Mouse (Mus musculus) MEL (cell line): ENCODE results near the gene Eif3a. TPM values are rescaled to one million over a fixed set of nuclear protein-coding genes. Genes with fewer than 3 reads are reported as not detected.

ENCODE experiments used
- DNase-seq: peaks from one replicate; pipeline ENCODE4 v3.0.0; 2011; ENCODE audit warnings: low read depth, low spot score
- H3K27ac ChIP-seq: 2 replicates; pipeline ENCODE4 v1.5.1; 2012; ENCODE audit warnings: low read depth, mild to moderate bottlenecking, control low read depth, low read length, moderate library complexity; ENCODE audit not compliant: control insufficient read depth
- H3K27me3 ChIP-seq, 2 experiments: fragments of 150-350 bp in 1 of 2; sonication (generic) in 1 of 2; 2 replicates each; pipeline ENCODE4 v1.6.1; 2012; ENCODE audit warnings: low read length in 2 of 2, mild to moderate bottlenecking in 2 of 2, improper control_type of control experiment in 1 of 2, moderate library complexity in 1 of 2; ENCODE audit not compliant: insufficient read depth in 2 of 2, control insufficient read depth in 1 of 2
- H3K36me3 ChIP-seq, 2 experiments: 2 replicates each; pipeline ENCODE4 v1.6.1; 2012 to 2014; ENCODE audit warnings: low read length in 2 of 2, improper control_type of control experiment in 1 of 2, inconsistent platforms in 1 of 2, mild to moderate bottlenecking in 1 of 2; ENCODE audit not compliant: insufficient read depth in 2 of 2, control insufficient read depth in 1 of 2
- H3K4me1 ChIP-seq, 2 experiments: fragments of 150-350 bp in 1 of 2; sonication (generic) in 1 of 2; 2 replicates each; pipeline ENCODE4 v1.6.1; 2012; ENCODE audit warnings: low read length in 2 of 2, improper control_type of control experiment in 1 of 2, mild to moderate bottlenecking in 1 of 2; ENCODE audit not compliant: insufficient read depth in 2 of 2, control insufficient read depth in 1 of 2
- H3K4me3 ChIP-seq, 2 experiments: fragments of 150-350 bp in 1 of 2; sonication (generic) in 1 of 2; 2 replicates each; pipeline ENCODE4 v1.5.1; 2012; ENCODE audit warnings: low read depth in 2 of 2, low read length in 2 of 2, mild to moderate bottlenecking in 2 of 2, moderate library complexity in 2 of 2, control low read depth in 1 of 2, improper control_type of control experiment in 1 of 2; ENCODE audit not compliant: control insufficient read depth in 1 of 2, insufficient read depth in 1 of 2
- H3K79me2 ChIP-seq: 2 replicates; pipeline ENCODE4 v1.6.1; 2012; ENCODE audit warnings: mild to moderate bottlenecking, low read length, moderate library complexity; ENCODE audit not compliant: control insufficient read depth, poor library complexity, insufficient read depth
- H3K9ac ChIP-seq: 2 replicates; pipeline ENCODE4 v1.6.1; 2012; ENCODE audit warnings: low read depth, mild to moderate bottlenecking, control low read depth, low read length, moderate library complexity; ENCODE audit not compliant: control insufficient read depth, poor library complexity, severe bottlenecking
- H3K9me3 ChIP-seq: fragments of 150-350 bp; sonication (generic); replicated peaks from 2 replicates; pipeline ENCODE4 v1.6.1; 2012; ENCODE audit warnings: mild to moderate bottlenecking, low read length, improper control_type of control experiment, moderate library complexity; ENCODE audit not compliant: insufficient read depth
- BHLHE40 ChIP-seq: IDR thresholded peaks from 2 replicates; pipeline ENCODE4 v1.6.1; 2012; ENCODE audit warnings: low read depth, mild to moderate bottlenecking, inconsistent platforms, low read length, improper control_type of control experiment, borderline replicate concordance
- CHD1 ChIP-seq: IDR thresholded peaks from 2 replicates; pipeline ENCODE4 v1.6.1; 2012; ENCODE audit warnings: low read depth, mild to moderate bottlenecking, inconsistent platforms, low read length, improper control_type of control experiment
- CHD2 ChIP-seq: IDR thresholded peaks from 2 replicates; pipeline ENCODE4 v1.6.1; 2011; ENCODE audit warnings: low read length, improper control_type of control experiment
- CTCF ChIP-seq, 3 experiments: IDR thresholded peaks in 2 of 3; conservative IDR thresholded peaks in 1 of 3; 2 replicates each; pipeline ENCODE4 v1.5.1; 2011 to 2012; ENCODE audit warnings: low read length in 3 of 3, low read depth in 2 of 3, mild to moderate bottlenecking in 2 of 3, improper control_type of control experiment in 1 of 3, inconsistent platforms in 1 of 3, mixed read lengths in 1 of 3, moderate library complexity in 1 of 3; ENCODE audit not compliant: control insufficient read depth in 1 of 3, insufficient read depth in 1 of 3, poor library complexity in 1 of 3, severe bottlenecking in 1 of 3
- E2F4 ChIP-seq: IDR thresholded peaks from 2 replicates; pipeline ENCODE4 v1.6.1; 2011; ENCODE audit warnings: low read depth, low read length, improper control_type of control experiment, borderline replicate concordance
- ELF1 ChIP-seq: IDR thresholded peaks from 2 replicates; pipeline ENCODE4 v1.6.1; 2014; ENCODE audit warnings: low read depth, mild to moderate bottlenecking, inconsistent platforms, low read length, improper control_type of control experiment, moderate library complexity
- EP300 ChIP-seq, 2 experiments: IDR thresholded peaks; 2 replicates each; pipeline ENCODE4 v1.6.1; 2011; ENCODE audit warnings: improper control_type of control experiment in 2 of 2, low read length in 2 of 2, low read depth in 1 of 2, mild to moderate bottlenecking in 1 of 2
- ETS1 ChIP-seq: IDR thresholded peaks from 2 replicates; pipeline ENCODE4 v1.6.1; 2012; ENCODE audit warnings: low read depth, mild to moderate bottlenecking, inconsistent platforms, low read length, improper control_type of control experiment, moderate library complexity
- GATA1 ChIP-seq: IDR thresholded peaks from 2 replicates; pipeline ENCODE4 v1.6.1; 2011; ENCODE audit warnings: low read depth, low read length, improper control_type of control experiment
- HCFC1 ChIP-seq: IDR thresholded peaks from 2 replicates; pipeline ENCODE4 v1.6.1; 2012; ENCODE audit warnings: low read depth, mild to moderate bottlenecking, inconsistent platforms, low read length, improper control_type of control experiment, moderate library complexity
- JUND ChIP-seq: IDR thresholded peaks from 2 replicates; pipeline ENCODE4 v1.6.1; 2011; ENCODE audit warnings: low read depth, mild to moderate bottlenecking, improper control_type of control experiment, low read length
- KAT2A ChIP-seq: conservative IDR thresholded peaks from 2 replicates; pipeline ENCODE4 v1.6.1; 2012; ENCODE audit warnings: low read depth, low read length, improper control_type of control experiment, inconsistent platforms
- MAFK ChIP-seq: IDR thresholded peaks from 2 replicates; pipeline ENCODE4 v1.6.1; 2011; ENCODE audit warnings: low read depth, mild to moderate bottlenecking, low read length, improper control_type of control experiment, borderline replicate concordance
- MAX ChIP-seq: IDR thresholded peaks from 2 replicates; pipeline ENCODE4 v1.6.1; 2011; ENCODE audit warnings: low read length, improper control_type of control experiment
- MAZ ChIP-seq: IDR thresholded peaks from 2 replicates; pipeline ENCODE4 v1.6.1; 2012; ENCODE audit warnings: low read depth, mild to moderate bottlenecking, inconsistent platforms, low read length, improper control_type of control experiment
- MEF2A ChIP-seq: IDR thresholded peaks from 2 replicates; pipeline ENCODE4 v1.6.1; 2014; ENCODE audit warnings: low read depth, mild to moderate bottlenecking, inconsistent platforms, low read length, improper control_type of control experiment; ENCODE audit not compliant: poor library complexity, insufficient replicate concordance, severe bottlenecking; ENCODE audit errors: extremely low read depth
- MYB ChIP-seq: IDR thresholded peaks from 2 replicates; pipeline ENCODE4 v1.6.1; 2011; ENCODE audit warnings: mild to moderate bottlenecking, low read depth, low read length, improper control_type of control experiment
- MYC ChIP-seq: IDR thresholded peaks from 2 replicates; pipeline ENCODE4 v1.6.1; 2011; ENCODE audit warnings: low read depth, mild to moderate bottlenecking, low read length, improper control_type of control experiment, moderate library complexity
- NELFE ChIP-seq: IDR thresholded peaks from 2 replicates; pipeline ENCODE4 v1.6.1; 2011; ENCODE audit warnings: low read depth, low read length, improper control_type of control experiment
- NRF1 ChIP-seq: IDR thresholded peaks from 2 replicates; pipeline ENCODE4 v1.6.1; 2014; ENCODE audit warnings: low read depth, mild to moderate bottlenecking, inconsistent platforms, low read length, improper control_type of control experiment, moderate library complexity; ENCODE audit not compliant: poor library complexity, insufficient read depth, severe bottlenecking
- POLR2AphosphoS2 ChIP-seq: IDR thresholded peaks from 2 replicates; pipeline ENCODE4 v1.6.1; 2011; ENCODE audit warnings: low read length, improper control_type of control experiment
- POLR2AphosphoS5 ChIP-seq: IDR thresholded peaks from 2 replicates; pipeline ENCODE4 v1.6.1; 2012; ENCODE audit warnings: low read depth, borderline replicate concordance, mild to moderate bottlenecking, inconsistent platforms, low read length, moderate library complexity, mixed read lengths
- RAD21 ChIP-seq: IDR thresholded peaks from 2 replicates; pipeline ENCODE4 v1.6.1; 2011; ENCODE audit warnings: mild to moderate bottlenecking, low read depth, low read length, improper control_type of control experiment
- RCOR1 ChIP-seq: IDR thresholded peaks from 2 replicates; pipeline ENCODE4 v1.6.1; 2012; ENCODE audit warnings: low read depth, mild to moderate bottlenecking, inconsistent platforms, low read length, improper control_type of control experiment
- SIN3A ChIP-seq: IDR thresholded peaks from 2 replicates; pipeline ENCODE4 v1.6.1; 2012; ENCODE audit warnings: low read length, improper control_type of control experiment, inconsistent platforms
- SMC3 ChIP-seq: IDR thresholded peaks from 2 replicates; pipeline ENCODE4 v1.6.1; 2011; ENCODE audit warnings: low read depth, low read length, improper control_type of control experiment
- TAL1 ChIP-seq: IDR thresholded peaks from 2 replicates; pipeline ENCODE4 v1.6.1; 2012; ENCODE audit warnings: mild to moderate bottlenecking, inconsistent platforms, low read length, moderate library complexity, mixed read lengths
- TCF12 ChIP-seq: IDR thresholded peaks from 2 replicates; pipeline ENCODE4 v1.6.1; 2014; ENCODE audit warnings: low read depth, mild to moderate bottlenecking, inconsistent platforms, low read length, improper control_type of control experiment, moderate library complexity
- UBTF ChIP-seq: IDR thresholded peaks from 2 replicates; pipeline ENCODE4 v1.6.1; 2012; ENCODE audit warnings: low read depth, mild to moderate bottlenecking, inconsistent platforms, low read length, improper control_type of control experiment, moderate library complexity, borderline replicate concordance; ENCODE audit not compliant: insufficient read depth
- USF1 ChIP-seq: IDR thresholded peaks from 2 replicates; pipeline ENCODE4 v1.6.1; 2014; ENCODE audit warnings: low read depth, mild to moderate bottlenecking, inconsistent platforms, low read length, improper control_type of control experiment, moderate library complexity
- ZC3H11A ChIP-seq: IDR thresholded peaks from 2 replicates; pipeline ENCODE4 v1.6.1; 2012; ENCODE audit warnings: low read depth, mild to moderate bottlenecking, inconsistent platforms, low read length, improper control_type of control experiment
- ZKSCAN1 ChIP-seq: IDR thresholded peaks from 2 replicates; pipeline ENCODE4 v1.6.1; 2012; ENCODE audit warnings: low read depth, mild to moderate bottlenecking, inconsistent platforms, low read length, improper control_type of control experiment, moderate library complexity
- ZMIZ1 ChIP-seq: IDR thresholded peaks from 2 replicates; pipeline ENCODE4 v1.6.1; 2012; ENCODE audit warnings: low read depth, mild to moderate bottlenecking, inconsistent platforms, low read length, improper control_type of control experiment, moderate library complexity
- ZNF384 ChIP-seq: IDR thresholded peaks from 2 replicates; pipeline ENCODE4 v1.6.1; 2012; ENCODE audit warnings: low read depth, mild to moderate bottlenecking, inconsistent platforms, low read length, improper control_type of control experiment
- polyA plus RNA-seq, 2 experiments: library from polyadenylated mRNA; stranded (reverse) in 1 of 2; unstranded in 1 of 2; fragments of >175 nt in 1 of 2; fragments of >200 nt in 1 of 2; gene quantifications; 2 replicates each; pipeline versions ENCODE4 v1.2.1 to v1.2.4; 2012; ENCODE audit warnings: low replicate concordance in 2 of 2, low read depth in 1 of 2; ENCODE audit not compliant: insufficient read length in 2 of 2, insufficient read depth in 1 of 2, missing spikeins in 1 of 2
- total RNA-seq: library from RNA; depleted of rRNA; stranded (reverse); fragments of 300-350 nt; gene quantifications from 2 replicates; pipeline ENCODE4 v1.2.3, GENCODE M21; 2012

Gene Eif3a
- total and polyA plus RNA-seq, 3 experiments, result 331 to 914 (median 424) TPM

- DNase-seq, result peak; percentile 99
- peaks cover 10% of the 10 kb centered on the region for H3K79me2 ChIP-seq
- H3K36me3 ChIP-seq, result peaks cover 2 to 20% of the 10 kb centered on the region in 2 experiments
- no peaks in the 10 kb centered on the region for H3K9me3 ChIP-seq
- no peaks in the 10 kb centered on the region for H3K27me3 ChIP-seq
- H3K9ac ChIP-seq, result peak within 1 kb of the TSS; percentile 72
- peak within 1 kb of the TSS; percentile 34 for H3K27ac ChIP-seq
- peaks cover 11 to 13% of the 10 kb centered on the region in 2 experiments for H3K4me1 ChIP-seq
- H3K4me3 ChIP-seq, result peak within 1 kb of the TSS; percentile 67 to 96
- 0 out of 2 replicates have a peak, but pooled peaks have one; percentile 31 for TF ChIP-seq UBTF
- TF ChIP-seq CTCF (IDR thresholded peaks at IDR 0.05 in 2 of 3, conservative IDR thresholded peaks at IDR 0.05 in 1 of 3; ENCODE audit: control insufficient read depth in 1 of 3, insufficient read depth in 1 of 3, low read depth in 2 of 3, low read length in 3 of 3, poor library complexity in 1 of 3, severe bottlenecking in 1 of 3), result peak; percentile 45 to 95 (median 79)
- TF ChIP-seq NELFE, result peak; percentile 88
- no peak for TF ChIP-seq JUND
- peak; percentile 90 for TF ChIP-seq POLR2AphosphoS2
- TF ChIP-seq MAZ, result peak; percentile 55; the same call in 1 of the 2 replicates
- peak; percentile 80 for TF ChIP-seq SMC3
- 0 out of 2 replicates have a peak, but pooled peaks have one; percentile 15 for TF ChIP-seq NRF1
- peak; percentile 54; the same call in 1 of the 2 replicates for TF ChIP-seq ETS1
- no peak for TF ChIP-seq E2F4
- TF ChIP-seq CHD1, result no peak
- peak; percentile 32; the same call in 1 of the 2 replicates for TF ChIP-seq MAX
- TF ChIP-seq ZNF384, result peak; percentile 46; the same call in 1 of the 2 replicates
- TF ChIP-seq ZKSCAN1, result no peak
- TF ChIP-seq RAD21, result peak; percentile 64
- TF ChIP-seq KAT2A, result no peak; the same call in 1 of the 2 replicates
- TF ChIP-seq BHLHE40, result no peak
- TF ChIP-seq USF1, result peak; percentile 29; the same call in 1 of the 2 replicates
- peak; percentile 69 for TF ChIP-seq SIN3A
- TF ChIP-seq RCOR1, result peak; percentile 54
- TF ChIP-seq TAL1, result no peak
- TF ChIP-seq HCFC1, result peak; percentile 79
- TF ChIP-seq ZMIZ1, result peak; percentile 87
- no peak for TF ChIP-seq MAFK
- TF ChIP-seq CHD2, result no peak
- peak; percentile 69 for TF ChIP-seq TCF12
- peak in 1 of 2 experiments; percentile 38; a peak in 1 of 4 replicates for TF ChIP-seq EP300 (IDR thresholded peaks at IDR 0.05; ENCODE audit: low read depth in 1 of 2, low read length in 2 of 2)
- peak; percentile 37; the same call in 1 of the 2 replicates for TF ChIP-seq MYC
- peak; percentile 59 for TF ChIP-seq ZC3H11A
- TF ChIP-seq MYB, result no peak
- TF ChIP-seq ELF1, result peak; percentile 79
- no peak for TF ChIP-seq GATA1
- TF ChIP-seq POLR2AphosphoS5, result peak; percentile 49; the same call in 1 of the 2 replicates
- TF ChIP-seq MEF2A, result no peak
These were observed 20.9 kb upstream of the Eif3a start, which contains the start of gene Fam45a for GRCm38 (mm10) chr19:60811098-60812035. Fam45a (plus strand) TSS chr19:60811585.
